ENCODE assay signal across 8 mouse cellular contexts in genomic region chr2:180070481-180071453, GRCm38 (mm10). TPM values are rescaled to one million over a fixed set of nuclear protein-coding genes. Genes with fewer than 3 reads are reported as not detected.
DNase-seq lines count a peak whose midpoint lies in the region; ATAC-seq lines count a peak whose summit lies in the region.

Mtg2 (plus strand) TSS chr2:180070588.

- peaks cover 27% of the 10 kb centered on the region for H3K36me3 ChIP-seq in hindbrain, embryonic 12.5 days

- peak; percentile 96 for ATAC-seq in hindbrain, embryonic 12.5 days (ENCODE audit: low FRiP score)

- H3K4me3 ChIP-seq in hindbrain, embryonic 12.5 days = peak within 1 kb of the TSS; percentile 60

- no peaks in the 10 kb centered on the region for H3K9me3 ChIP-seq in hindbrain, embryonic 12.5 days (replicated peaks)

- 5% methylated on average over 57 of the region's 58 CpGs for WGBS in hindbrain, embryonic 12.5 days

- peak; percentile 95 for DNase-seq in Muller cell, postnatal 12 days (ENCODE audit: inconsistent ontology term)
- DNase-seq in cerebellum, adult 9-11 months = peak; percentile 96
- peak; percentile 90 to 96 for DNase-seq in frontal cortex, postnatal 10 days (ENCODE audit: low spot score in 2 of 2)
- peak; percentile 96 to 97 for DNase-seq in layer of hippocampus, postnatal 14 days (ENCODE audit: low spot score in 2 of 2)
- DNase-seq in lung, postnatal 14 days = peak; percentile 94
- DNase-seq in retina, adult 2 months (ENCODE audit: low read depth, low spot score) = peak; percentile 83
- DNase-seq in thymus, postnatal 36 days = peak; percentile 93

- H3K4me1 ChIP-seq in hindbrain, embryonic 12.5 days = peaks cover 13% of the 10 kb centered on the region

- H3K4me2 ChIP-seq in hindbrain, embryonic 12.5 days (replicated peaks) = peak within 1 kb of the TSS; percentile 90

- peak within 1 kb of the TSS; percentile 80 for H3K9ac ChIP-seq in hindbrain, embryonic 12.5 days

- no peaks in the 10 kb centered on the region for H3K27me3 ChIP-seq in hindbrain, embryonic 12.5 days

- peak within 1 kb of the TSS; percentile 85 for H3K27ac ChIP-seq in hindbrain, embryonic 12.5 days

RNA-seq across cellular contexts. Expression of gene Mtg2, which starts in this region (rescaled TPM):
- polyA plus RNA-seq in hindbrain, embryonic 12.5 days (2016; fragmentation: Nextera tagmentation; extraction: Ambion mirVana) = 30.0 and 31.4 TPM in 2 replicates
- total RNA-seq in layer of hippocampus, postnatal 14 days (2021) = 10 to 100 TPM; 15.7 to 16.3 TPM

Comparison
In these comparisons a context has a peak if more than half of its experiments do, and no peak if none do; other contexts are left out.
1. Peak in every context shown above with its lines: DNase-seq, ATAC-seq, H3K4me3 ChIP-seq and H3K27ac ChIP-seq.